In genomic region chr9:69364117-69364516, GRCm38 (mm10) we compare ENCODE assay signal across 15 mouse cellular contexts. TPM values are rescaled to one million over a fixed set of nuclear protein-coding genes. Genes with fewer than 3 reads are reported as not detected.
DNase-seq lines count a peak whose midpoint lies in the region; ATAC-seq lines count a peak whose summit lies in the region.
"Had no signal": no experiment of that assay in that cellular context is flagged by ENCODE, and none has a peak within 500 bp of the region (broad histone marks: within the 10 kb centered on the region; RNA-seq: fewer than 3 reads in every experiment).

No protein-coding gene starts in this region.

- H3K9ac ChIP-seq in heart, embryonic 12.5 days = no peak overlapping the region
- no peak overlapping the region for H3K9ac ChIP-seq in midbrain, embryonic 12.5 days (replicated peaks)
- no peak overlapping the region for H3K9ac ChIP-seq in midbrain, embryonic 15.5 days
- no peak overlapping the region for H3K9ac ChIP-seq in forebrain, embryonic 16.5 days (replicated peaks; ENCODE audit: low read depth, low read length)
- H3K9ac ChIP-seq: kidney, embryonic 15.5 days had no signal

- no peaks in the 10 kb centered on the region for H3K4me1 ChIP-seq in heart, embryonic 12.5 days (replicated peaks)
- peaks cover 1% of the 10 kb centered on the region for H3K4me1 ChIP-seq in midbrain, embryonic 12.5 days
- peaks cover 8% of the 10 kb centered on the region for H3K4me1 ChIP-seq in midbrain, embryonic 15.5 days
- H3K4me1 ChIP-seq in forebrain, embryonic 16.5 days (replicated peaks; ENCODE audit: control insufficient read depth, insufficient read depth, low read length) = peaks cover 2% of the 10 kb centered on the region
- H3K4me1 ChIP-seq: kidney, embryonic 15.5 days had no signal

- DNase-seq in heart, postnatal 25 days (ENCODE audit: low spot score) = no peak
- peak; percentile 21 for DNase-seq in embryo, embryonic 11 days
- no peak for DNase-seq in lung, postnatal 4 days
- DNase-seq in urinary bladder, postnatal 25 days (ENCODE audit: low spot score) = no peak
- DNase-seq: adrenal gland, postnatal 14 days; cerebellum, adult 9-11 months; gastrocnemius, postnatal 36 days; lung, postnatal 36 days had no signal

- no peaks in the 10 kb centered on the region for H3K9me3 ChIP-seq in heart, embryonic 12.5 days (replicated peaks)
- no peaks in the 10 kb centered on the region for H3K9me3 ChIP-seq in midbrain, embryonic 12.5 days
- H3K9me3 ChIP-seq in midbrain, embryonic 15.5 days = no peaks in the 10 kb centered on the region
- H3K9me3 ChIP-seq in forebrain, embryonic 16.5 days (ENCODE audit: control insufficient read depth, low read length) = no peaks in the 10 kb centered on the region
- H3K9me3 ChIP-seq: kidney, embryonic 15.5 days had no signal

- intact Hi-C loops in heart, postnatal 25 days (cut with DNase I) = no loop called here

- H3K4me2 ChIP-seq in heart, embryonic 12.5 days = peak overlapping the region; percentile 18; the same call in 1 of the 2 replicates
- H3K4me2 ChIP-seq in midbrain, embryonic 12.5 days (replicated peaks) = 0 out of 2 replicates have a peak overlapping the region, but pooled peaks have one; percentile 2
- no peak overlapping the region for H3K4me2 ChIP-seq in midbrain, embryonic 15.5 days
- H3K4me2 ChIP-seq in forebrain, embryonic 16.5 days (ENCODE audit: low read length) = peak overlapping the region; percentile 12; the same call in 1 of the 2 replicates
- H3K4me2 ChIP-seq: kidney, embryonic 15.5 days had no signal

- 52% methylated on average over 16 of the region's 16 CpGs for WGBS in heart, embryonic 12.5 days
- 54% methylated on average over 16 of the region's 16 CpGs for WGBS in midbrain, embryonic 12.5 days
- WGBS in midbrain, embryonic 15.5 days = 54% methylated on average over 16 of the region's 16 CpGs
- WGBS in forebrain, embryonic 16.5 days = 39% methylated on average over 16 of the region's 16 CpGs

- no peaks in the 10 kb centered on the region for H3K36me3 ChIP-seq in heart, embryonic 12.5 days
- no peaks in the 10 kb centered on the region for H3K36me3 ChIP-seq in midbrain, embryonic 12.5 days
- no peaks in the 10 kb centered on the region for H3K36me3 ChIP-seq in midbrain, embryonic 15.5 days (replicated peaks)
- no peaks in the 10 kb centered on the region for H3K36me3 ChIP-seq in forebrain, embryonic 16.5 days (ENCODE audit: control insufficient read depth, insufficient read depth)

- no peak overlapping the region for H3K27ac ChIP-seq in heart, embryonic 12.5 days (ENCODE audit: poor library complexity, severe bottlenecking)
- no peak overlapping the region for H3K27ac ChIP-seq in midbrain, embryonic 12.5 days (replicated peaks)
- no peak overlapping the region for H3K27ac ChIP-seq in midbrain, embryonic 15.5 days
- H3K27ac ChIP-seq in forebrain, embryonic 16.5 days (ENCODE audit: low read length) = no peak overlapping the region
- H3K27ac ChIP-seq: kidney, embryonic 15.5 days; layer of hippocampus, adult 2 months had no signal

- no peak for ATAC-seq in heart, embryonic 12.5 days (ENCODE audit: insufficient number of reproducible peaks, low FRiP score)
- no peak for ATAC-seq in midbrain, embryonic 12.5 days (ENCODE audit: low FRiP score, low read depth)
- no peak; the same call in 1 of the 2 replicates for ATAC-seq in midbrain, embryonic 15.5 days (replicated peaks)
- ATAC-seq in forebrain, embryonic 16.5 days = peak; percentile 62
- ATAC-seq: inflammation-experienced regulatory T-cells, adult 6 months had no signal

- H3K27me3 ChIP-seq in heart, embryonic 12.5 days (replicated peaks) = no peaks in the 10 kb centered on the region
- H3K27me3 ChIP-seq in midbrain, embryonic 12.5 days = no peaks in the 10 kb centered on the region
- H3K27me3 ChIP-seq in midbrain, embryonic 15.5 days (replicated peaks) = no peaks in the 10 kb centered on the region
- H3K27me3 ChIP-seq in forebrain, embryonic 16.5 days (replicated peaks; ENCODE audit: control insufficient read depth, insufficient read depth, low read length) = no peaks in the 10 kb centered on the region
- H3K27me3 ChIP-seq: kidney, embryonic 15.5 days had no signal

- no peak overlapping the region for H3K4me3 ChIP-seq in heart, embryonic 12.5 days
- H3K4me3 ChIP-seq in midbrain, embryonic 12.5 days = no peak overlapping the region
- no peak overlapping the region for H3K4me3 ChIP-seq in midbrain, embryonic 15.5 days
- H3K4me3 ChIP-seq in forebrain, embryonic 16.5 days (replicated peaks; ENCODE audit: low read length) = peak overlapping the region; percentile 13; the same call in 1 of the 2 replicates
- H3K4me3 ChIP-seq: kidney, embryonic 15.5 days; layer of hippocampus, adult 2 months had no signal

RNA-seq across cellular contexts. Expression of gene Ice2, which starts 33.6 kb away (rescaled TPM):
- polyA plus RNA-seq in heart, embryonic 12.5 days (2016; fragmentation: Nextera tagmentation; extraction: Ambion mirVana) = 14.0 and 17.4 TPM in 2 replicates
- 1 to 10 TPM; 6.9 to 7.0 TPM for total RNA-seq in heart, postnatal 25 days (2021)
- polyA plus RNA-seq in midbrain, embryonic 12.5 days (2016; fragmentation: Nextera tagmentation; extraction: Ambion mirVana) = 18.5 and 20.0 TPM in 2 replicates
- 9.0 and 11.0 TPM in 2 replicates for polyA plus RNA-seq in midbrain, embryonic 15.5 days (2015; fragmentation: Nextera tagmentation; extraction: Ambion mirVana)
- polyA plus RNA-seq in forebrain, embryonic 16.5 days (2015; fragmentation: Nextera tagmentation; extraction: Ambion mirVana) = 14.1 and 15.9 TPM in 2 replicates
